Mouse (Mus musculus) kidney, embryonic 16.5 days (tissue): ENCODE measurements around the gene Map4k4. TPM values are rescaled to one million over a fixed set of nuclear protein-coding genes. Genes with fewer than 3 reads are reported as not detected.
A peak's percentile ranks its signal among the peaks of the same experiment; 100 is the strongest.

Experiments
- ATAC-seq: fragments of 200-750 bp; cut with Nextera tagmentation; 2 replicates; pipeline ENCODE4 v1.8.0; 2017; ENCODE audit warnings: moderate TSS enrichment; ENCODE audit not compliant: low FRiP score, low TSS enrichment
- H3K27ac ChIP-seq: fragments of 300-500 bp; sonication (generic); 2 replicates; pipeline ENCODE4 v1.5.1; 2014; ENCODE audit warnings: low read length
- H3K27me3 ChIP-seq: fragments of 300-500 bp; sonication (generic); 2 replicates; pipeline ENCODE4 v1.6.1; 2014; ENCODE audit warnings: low read length, control low read depth, mixed read lengths; ENCODE audit not compliant: insufficient read depth
- H3K36me3 ChIP-seq: fragments of 300-500 bp; sonication (generic); 2 replicates; pipeline ENCODE4 v1.6.1; 2014; ENCODE audit warnings: low read length, control low read depth, mixed read lengths; ENCODE audit not compliant: insufficient read depth
- H3K4me1 ChIP-seq: fragments of 300-500 bp; sonication (generic); 2 replicates; pipeline ENCODE4 v1.6.1; 2014; ENCODE audit warnings: low read length, control low read depth, mixed read lengths; ENCODE audit not compliant: insufficient read depth
- H3K4me2 ChIP-seq: fragments of 300-500 bp; sonication (generic); replicated peaks from 2 replicates; pipeline ENCODE4 v1.6.1; 2014; ENCODE audit warnings: low read depth, low read length
- H3K4me3 ChIP-seq: fragments of 300-500 bp; sonication (generic); 2 replicates; pipeline ENCODE4 v1.5.1; 2014; ENCODE audit warnings: mild to moderate bottlenecking, low read length
- H3K9ac ChIP-seq: fragments of 300-500 bp; sonication (generic); replicated peaks from 2 replicates; pipeline ENCODE4 v1.6.1; 2014; ENCODE audit warnings: low read length
- H3K9me3 ChIP-seq: fragments of 300-500 bp; sonication (generic); 2 replicates; pipeline ENCODE4 v1.6.1; 2016; ENCODE audit warnings: low read length, control low read depth
- WGBS: fragments of 180-500 bp; shearing (Covaris S2); extraction: QIAGEN DNeasy Blood & Tissue Kit; methylation state at CpG from one replicate; pipeline ENCODE4 v1.1.7; 2014; 5-methylcytosine and 5-hydroxymethylcytosine counted together
- polyA plus RNA-seq: library from polyadenylated mRNA; unstranded; fragments of >200 nt; fragmentation: Nextera tagmentation; extraction: Ambion mirVana; gene quantifications from 2 replicates; pipeline ENCODE4 v1.2.1, GENCODE M21; 2015

Gene Map4k4
- polyA plus RNA-seq, 1 experiment from 2014 or later, result 14.3 TPM

DNA sequence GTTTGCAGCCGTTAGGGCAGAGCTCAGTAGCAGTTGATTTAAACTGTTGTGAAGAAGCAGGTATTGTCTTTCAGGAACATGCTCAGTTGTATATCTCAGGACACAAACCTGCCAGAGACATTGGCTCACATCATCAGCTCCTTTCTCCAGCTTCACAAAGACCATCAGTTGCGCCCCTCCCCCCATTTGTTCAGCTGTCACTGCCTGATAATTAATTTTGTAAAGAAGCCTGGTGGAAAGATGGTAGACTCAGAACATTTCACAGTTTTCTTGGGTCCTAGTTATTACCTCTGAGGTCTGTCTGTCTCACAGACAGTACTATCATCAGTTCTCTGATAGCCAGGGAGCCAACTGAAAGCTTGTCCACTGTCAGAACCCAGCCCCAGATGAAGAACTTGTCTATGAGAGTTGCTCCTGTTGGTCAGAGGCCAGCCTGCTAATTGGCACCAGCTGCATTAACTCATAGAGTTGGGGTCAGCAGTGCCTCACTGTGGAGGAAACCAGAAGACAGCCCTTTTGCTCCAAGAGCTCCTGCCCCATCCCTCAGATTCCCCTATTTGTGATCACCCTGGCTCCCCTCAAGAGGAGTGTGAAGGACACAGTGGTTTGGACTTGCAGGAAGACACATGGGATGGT is 69.2 kb downstream of the Map4k4 start:
- no peak overlapping the region for H3K9ac ChIP-seq
- peaks cover 12% of the 10 kb centered on the region for H3K36me3 ChIP-seq
- peaks cover 7% of the 10 kb centered on the region; the same call in 1 of the 2 replicates for H3K4me1 ChIP-seq
- no peak overlapping the region for H3K27ac ChIP-seq
- WGBS, result 64% methylated on average over 2 of the region's 2 CpGs
- no peaks in the 10 kb centered on the region for H3K9me3 ChIP-seq
- H3K4me3 ChIP-seq, result no peak overlapping the region
- ATAC-seq, result no peak
- H3K4me2 ChIP-seq, result no peak overlapping the region
- no peaks in the 10 kb centered on the region for H3K27me3 ChIP-seq

DNA sequence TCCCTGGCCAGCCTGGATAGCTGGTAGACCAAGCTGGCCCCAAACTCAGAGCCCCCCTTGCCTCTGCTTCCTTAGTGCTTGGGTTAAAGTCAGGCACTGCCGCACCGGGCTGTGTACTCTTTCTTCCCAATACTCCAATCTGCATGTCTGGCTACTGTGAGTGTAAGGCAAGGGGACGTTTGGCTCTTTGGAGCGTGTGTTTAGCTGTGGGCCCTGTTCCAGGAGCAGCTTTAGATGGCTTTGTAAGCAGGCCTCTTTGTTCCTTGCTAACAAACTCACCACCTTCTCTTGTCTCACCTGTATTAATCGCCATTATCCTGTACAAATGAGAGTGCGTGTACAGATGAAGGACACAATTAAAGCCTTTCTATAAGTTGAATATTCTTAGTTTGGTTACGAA is 71.7 kb downstream of the Map4k4 start:
- H3K9ac ChIP-seq, result no peak overlapping the region
- no peak overlapping the region for H3K4me2 ChIP-seq
- H3K36me3 ChIP-seq, result peaks cover 30% of the 10 kb centered on the region
- H3K27ac ChIP-seq, result no peak overlapping the region
- 82% methylated on average over 7 of the region's 7 CpGs for WGBS
- ATAC-seq, result no peak
- no peak overlapping the region for H3K4me3 ChIP-seq
- H3K4me1 ChIP-seq, result peaks cover 6% of the 10 kb centered on the region; the same call in 1 of the 2 replicates
- H3K9me3 ChIP-seq, result no peaks in the 10 kb centered on the region
- no peaks in the 10 kb centered on the region for H3K27me3 ChIP-seq

DNA sequence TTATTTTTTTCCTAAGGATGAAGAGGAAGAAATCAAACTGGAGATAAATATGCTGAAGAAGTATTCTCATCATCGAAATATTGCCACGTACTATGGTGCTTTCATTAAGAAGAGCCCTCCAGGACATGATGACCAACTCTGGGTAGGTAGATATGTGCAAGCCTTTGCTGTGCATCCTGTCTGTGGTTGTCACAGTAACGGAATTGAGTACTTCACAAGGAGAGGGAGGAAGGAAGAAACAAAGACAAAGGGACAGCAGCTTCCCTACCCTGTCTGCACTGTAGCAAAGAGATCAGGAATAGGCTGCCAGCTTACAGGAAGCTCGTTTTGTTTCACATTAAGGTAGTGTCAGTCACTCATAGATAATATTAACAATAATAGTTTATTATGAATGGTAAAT is 73.2 kb downstream of the Map4k4 start:
- Histone ChIP-seq H3K9ac (no peak overlapping the region), H3K27ac (no peak overlapping the region; the same call in 1 of the 2 replicates), H3K9me3 (no peaks in the 10 kb centered on the region), H3K4me2 (no peak overlapping the region), H3K27me3 (no peaks in the 10 kb centered on the region), H3K36me3 (peaks cover 35% of the 10 kb centered on the region), H3K4me1 (peaks cover 6% of the 10 kb centered on the region; the same call in 1 of the 2 replicates), H3K4me3 (no peak overlapping the region)
- ATAC-seq, result no peak
- WGBS, result 87% methylated on average over 4 of the region's 4 CpGs

- WGBS, result 86% methylated on average over 2 of the region's 2 CpGs
- Histone ChIP-seq H3K4me1 (0 out of 2 replicates have a peak, but pooled peaks cover 3% of the 10 kb centered on the region), H3K36me3 (peaks cover 36% of the 10 kb centered on the region), H3K27me3 (no peaks in the 10 kb centered on the region), H3K4me2 (no peak overlapping the region), H3K9ac (no peak overlapping the region), H3K9me3 (no peaks in the 10 kb centered on the region), H3K4me3 (no peak overlapping the region), H3K27ac (no peak overlapping the region)
- ATAC-seq, result no peak
Observed at GRCm38 (mm10) chr1:39975005-39975404, 74.3 kb downstream of the Map4k4 start.

GRCm38 (mm10) chr1:39976107-39976506 is 75.4 kb downstream of the Map4k4 start:
- Histone ChIP-seq H3K9ac (no peak overlapping the region), H3K4me1 (0 out of 2 replicates have a peak, but pooled peaks cover 8% of the 10 kb centered on the region), H3K36me3 (peaks cover 42% of the 10 kb centered on the region), H3K27me3 (no peaks in the 10 kb centered on the region), H3K9me3 (no peaks in the 10 kb centered on the region), H3K4me3 (no peak overlapping the region), H3K4me2 (no peak overlapping the region), H3K27ac (no peak overlapping the region)
- no peak for ATAC-seq
- WGBS, result 86% methylated on average over 2 of the region's 2 CpGs

- 80% methylated on average over 11 of the region's 11 CpGs for WGBS
- H3K4me2 ChIP-seq, result no peak overlapping the region
- H3K4me3 ChIP-seq, result no peak overlapping the region
- 0 out of 2 replicates have a peak, but pooled peaks cover 6% of the 10 kb centered on the region for H3K4me1 ChIP-seq
- no peak overlapping the region for H3K9ac ChIP-seq
- H3K27ac ChIP-seq, result no peak overlapping the region
- no peak for ATAC-seq
- H3K27me3 ChIP-seq, result no peaks in the 10 kb centered on the region
- H3K9me3 ChIP-seq, result no peaks in the 10 kb centered on the region
- H3K36me3 ChIP-seq, result peaks cover 50% of the 10 kb centered on the region
Observed at GRCm38 (mm10) chr1:39976847-39977744, 76.4 kb downstream of the Map4k4 start.

GRCm38 (mm10) chr1:39978781-39979486 is 78.2 kb downstream of the Map4k4 start:
- Histone ChIP-seq H3K9ac (no peak overlapping the region), H3K4me1 (peaks cover 10% of the 10 kb centered on the region; the same call in 1 of the 2 replicates), H3K36me3 (peaks cover 56% of the 10 kb centered on the region), H3K27ac (no peak overlapping the region), H3K4me2 (no peak overlapping the region), H3K27me3 (no peaks in the 10 kb centered on the region), H3K9me3 (no peaks in the 10 kb centered on the region), H3K4me3 (no peak overlapping the region)
- WGBS, result 76% methylated on average over 20 of the region's 20 CpGs
- no peak for ATAC-seq

DNA sequence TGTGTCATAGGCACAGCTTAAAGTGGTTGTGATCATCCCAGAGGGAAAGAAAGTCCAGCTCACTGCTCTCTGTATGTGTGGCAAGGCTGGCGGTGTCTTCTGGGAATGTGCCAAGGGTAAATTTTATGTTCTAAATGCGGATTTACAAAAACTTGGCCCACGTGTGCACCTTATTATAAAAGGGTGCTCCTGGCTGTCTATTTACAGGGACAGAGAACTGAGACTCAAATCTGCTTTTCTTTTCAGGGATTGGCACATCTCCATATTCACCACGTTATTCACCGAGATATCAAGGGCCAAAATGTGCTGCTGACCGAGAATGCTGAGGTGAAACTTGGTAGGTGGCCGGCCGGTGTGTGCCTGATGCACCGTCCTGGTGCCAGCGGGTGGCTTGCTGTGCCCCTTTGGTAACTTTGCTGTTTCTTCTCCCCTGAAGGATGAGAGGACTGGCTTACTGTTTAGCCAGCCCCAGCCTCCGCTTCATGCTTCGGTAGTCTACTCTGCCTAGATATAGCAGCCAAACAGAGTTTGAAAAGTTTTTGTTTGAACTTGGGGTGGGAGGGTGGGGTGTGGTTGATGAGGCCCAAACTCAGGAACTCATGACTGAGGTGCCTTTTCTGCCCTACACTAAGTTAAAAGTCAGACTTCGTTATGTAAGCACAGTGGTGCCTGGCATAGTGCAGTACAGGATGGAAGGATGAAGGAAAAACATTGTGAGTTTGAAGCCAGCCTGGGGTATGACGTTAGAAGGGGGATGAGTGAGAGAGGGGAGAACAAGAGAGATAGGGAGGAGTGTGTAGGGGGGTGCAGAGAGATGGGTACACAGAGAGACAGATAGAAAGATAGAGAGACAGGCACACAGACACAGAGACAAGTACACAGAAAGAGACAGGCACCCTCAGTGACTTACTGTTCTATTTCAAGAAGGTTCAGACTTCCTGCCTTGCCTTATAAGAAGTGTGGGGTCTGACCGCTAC is 79.9 kb downstream of the Map4k4 start:
- Histone ChIP-seq H3K9ac (no peak overlapping the region), H3K4me2 (no peak overlapping the region), H3K27me3 (no peaks in the 10 kb centered on the region), H3K4me3 (no peak overlapping the region), H3K36me3 (peaks cover 49% of the 10 kb centered on the region), H3K27ac (0 out of 2 replicates have a peak overlapping the region, but pooled peaks have one; percentile 10), H3K9me3 (no peaks in the 10 kb centered on the region), H3K4me1 (peaks cover 10% of the 10 kb centered on the region; the same call in 1 of the 2 replicates)
- peak; percentile 69 for ATAC-seq
- 78% methylated on average over 15 of the region's 15 CpGs for WGBS

GRCm38 (mm10) chr1:39981970-39982369 is 81.3 kb downstream of the Map4k4 start:
- H3K27me3 ChIP-seq, result no peaks in the 10 kb centered on the region
- no peak overlapping the region for H3K27ac ChIP-seq
- H3K36me3 ChIP-seq, result peaks cover 48% of the 10 kb centered on the region
- H3K9me3 ChIP-seq, result no peaks in the 10 kb centered on the region
- peaks cover 10% of the 10 kb centered on the region; the same call in 1 of the 2 replicates for H3K4me1 ChIP-seq
- ATAC-seq, result no peak
- WGBS, result 69% methylated on average over 3 of the region's 3 CpGs
- H3K4me3 ChIP-seq, result no peak overlapping the region
- no peak overlapping the region for H3K4me2 ChIP-seq
- H3K9ac ChIP-seq, result no peak overlapping the region
